Mouse (Mus musculus) lung, postnatal 25 days (tissue): ENCODE measurements around the gene Prmt9.
A peak's percentile ranks its signal among the peaks of the same experiment; 100 is the strongest.

Source experiments
- DNase-seq: peaks from one replicate; pipeline ENCODE4 v3.0.0; 2022; ENCODE audit warnings: low spot score

Prmt9 gene

DNA sequence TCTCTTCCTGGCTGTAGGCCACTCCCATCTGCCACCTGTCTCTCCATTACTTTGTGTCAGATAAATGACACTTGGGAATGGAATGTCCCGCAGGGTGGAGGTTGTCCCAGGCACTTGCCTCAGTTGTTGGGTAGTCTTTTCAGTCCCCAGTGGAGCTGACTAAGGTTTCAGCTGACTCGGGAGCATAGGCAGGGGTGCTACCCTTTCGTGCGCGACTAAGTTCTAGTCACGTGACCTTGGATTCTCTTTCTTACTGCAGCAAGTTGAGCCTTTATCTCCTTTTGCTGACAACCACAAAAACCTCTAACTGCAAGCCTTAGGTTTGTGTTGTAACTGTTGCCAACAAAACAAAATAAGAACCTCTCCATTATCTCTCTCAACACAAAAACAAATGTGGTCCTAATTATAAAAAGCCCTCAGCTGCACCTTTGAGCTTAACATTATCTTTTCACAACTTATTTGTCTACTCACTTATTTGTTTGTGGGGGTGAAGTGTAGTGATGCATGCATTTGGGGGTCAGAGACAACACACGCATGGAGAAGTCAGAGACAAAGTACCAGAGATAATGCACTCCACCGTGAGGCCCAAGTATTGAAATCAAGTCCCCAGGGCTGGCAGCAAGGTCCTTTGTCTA, 14.7 kb upstream of the Prmt9 start:
- DNase-seq = no peak

DNA sequence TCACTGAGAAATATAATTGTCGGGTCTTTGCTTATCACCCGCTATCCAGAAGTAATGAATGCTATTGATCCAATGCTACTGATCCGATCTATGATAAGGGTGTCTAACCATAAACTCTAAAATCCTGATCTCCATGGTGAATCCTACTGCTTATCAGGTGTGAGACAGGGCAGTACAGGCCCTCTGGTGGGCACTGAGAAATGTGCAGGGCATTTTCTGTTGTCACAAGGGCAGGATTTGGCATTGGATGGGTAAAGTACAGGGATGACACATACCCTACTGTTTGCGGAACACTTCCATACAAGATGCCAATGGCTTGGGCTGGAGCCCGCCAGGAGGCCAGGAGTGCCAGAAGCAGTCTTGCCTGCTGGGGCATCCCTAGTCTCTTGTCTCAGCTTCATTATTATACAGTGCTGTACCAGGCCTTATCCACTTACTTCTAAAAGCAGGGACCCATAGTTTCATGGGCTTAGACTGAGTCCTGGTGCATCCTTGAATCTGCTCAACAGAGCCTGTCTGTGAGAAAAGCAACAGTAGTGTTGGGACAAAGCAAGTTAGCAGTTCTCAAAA, 14.1 kb upstream of the Prmt9 start:
- peak; percentile 51 for DNase-seq

DNA sequence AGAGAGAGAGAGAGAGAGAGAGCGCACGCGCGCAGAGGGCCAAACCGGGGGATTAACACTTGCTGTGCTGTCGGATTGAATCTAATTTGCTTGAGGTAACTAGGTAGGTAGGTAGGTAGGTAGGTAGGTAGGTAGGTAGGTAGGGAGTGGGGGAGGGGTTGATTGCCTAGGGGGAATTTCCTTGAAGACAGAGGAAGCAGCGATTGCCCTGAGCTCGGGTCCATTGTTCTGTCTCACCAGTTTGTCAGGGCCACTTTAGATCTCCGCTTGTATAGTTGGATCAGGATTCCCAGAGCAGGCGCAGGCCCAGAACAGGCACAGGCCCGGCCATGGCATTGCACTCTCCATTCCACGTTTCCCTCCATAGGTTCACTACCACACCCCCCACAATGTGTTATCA, 12.4 kb upstream of the Prmt9 start:
- DNase-seq = no peak

DNA sequence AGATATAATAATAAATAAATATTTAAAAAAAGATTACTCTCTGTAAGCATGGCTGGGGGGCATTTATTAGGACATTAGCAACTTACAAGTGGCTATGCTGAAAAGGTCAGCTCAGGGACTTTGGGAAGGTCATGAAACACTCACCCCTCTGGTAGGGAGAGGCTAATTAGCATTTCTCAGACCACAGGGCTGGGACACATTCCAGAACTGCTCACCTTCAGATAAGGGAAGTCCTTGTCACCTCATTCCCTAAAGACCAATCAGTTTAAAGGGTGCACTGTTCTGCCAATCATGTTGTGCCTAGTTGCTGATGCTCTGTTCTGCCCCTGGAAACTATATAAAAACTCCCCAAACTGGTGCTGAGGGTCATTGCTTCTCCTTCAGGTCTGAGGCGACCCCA, 10.9 kb upstream of the Prmt9 start:
- DNase-seq = no peak

DNA sequence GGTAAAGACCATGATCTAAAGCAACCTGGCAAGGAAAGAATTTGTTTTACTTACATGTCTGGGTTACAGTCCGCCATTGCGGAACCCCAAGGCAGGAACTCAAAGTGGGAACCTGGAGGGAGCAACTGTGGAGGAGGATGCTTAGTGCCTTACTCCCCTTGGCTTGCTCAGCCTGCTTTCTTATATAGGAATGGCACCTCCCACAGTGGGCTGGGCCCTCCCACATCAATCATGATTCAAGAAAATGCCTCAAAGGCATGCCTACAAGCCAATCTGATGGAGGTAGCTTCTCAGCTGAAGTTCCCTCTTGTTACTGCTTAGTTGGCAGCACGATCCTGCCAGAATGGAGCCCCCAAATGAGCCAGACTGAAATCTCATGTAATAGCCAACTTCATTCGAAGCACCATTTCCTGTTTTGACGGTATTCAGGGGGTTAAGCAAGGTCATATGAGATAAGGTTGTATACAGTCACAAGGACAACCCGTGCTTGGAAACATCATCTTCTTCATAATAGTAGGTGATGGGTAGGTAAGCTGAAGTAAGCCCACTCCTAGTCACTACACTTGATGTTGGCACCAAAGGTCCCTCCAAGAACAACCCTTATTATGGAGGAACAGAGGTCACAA, 5.9 kb upstream of the Prmt9 start:
- no peak for DNase-seq

DNA sequence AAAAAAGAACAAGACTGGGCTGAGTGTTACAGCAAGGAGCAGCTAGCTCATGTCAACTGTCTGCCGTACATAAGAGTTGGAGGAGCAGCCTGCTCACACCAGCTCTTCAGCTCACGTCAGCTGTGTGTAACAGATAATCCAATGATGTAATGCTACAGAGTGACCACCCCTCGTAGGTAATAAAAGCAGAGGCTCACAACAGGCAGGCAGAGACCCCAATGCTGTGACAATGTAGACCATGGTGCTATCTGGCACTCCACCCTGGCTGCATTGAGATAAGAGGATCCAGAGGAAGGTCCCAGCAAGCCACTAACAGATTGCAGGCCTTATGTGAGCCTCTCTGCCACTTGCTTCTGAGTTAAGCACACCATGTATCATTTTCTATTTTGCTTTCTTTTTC, 4.8 kb upstream of the Prmt9 start:
- no peak for DNase-seq

DNA sequence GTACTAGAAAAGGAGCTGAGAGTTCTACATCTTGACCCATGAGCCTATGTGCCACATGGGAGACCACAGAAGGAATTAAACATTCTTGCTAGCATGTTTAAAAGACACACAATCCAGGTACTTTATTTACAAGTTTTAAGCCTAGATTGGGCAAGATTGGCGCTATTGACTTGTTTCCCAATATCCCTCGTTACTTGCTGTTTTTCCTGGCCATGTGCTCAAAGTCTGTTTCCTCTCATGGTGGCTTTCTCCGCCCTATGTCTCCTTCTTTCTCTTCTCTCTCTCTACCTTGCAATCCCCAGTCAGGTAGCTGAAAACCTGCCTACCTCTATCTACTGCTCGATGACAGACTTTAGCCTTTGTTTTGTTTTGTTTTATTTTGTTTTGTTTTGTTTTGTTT, 3.6 kb upstream of the Prmt9 start:
- no peak for DNase-seq

DNA sequence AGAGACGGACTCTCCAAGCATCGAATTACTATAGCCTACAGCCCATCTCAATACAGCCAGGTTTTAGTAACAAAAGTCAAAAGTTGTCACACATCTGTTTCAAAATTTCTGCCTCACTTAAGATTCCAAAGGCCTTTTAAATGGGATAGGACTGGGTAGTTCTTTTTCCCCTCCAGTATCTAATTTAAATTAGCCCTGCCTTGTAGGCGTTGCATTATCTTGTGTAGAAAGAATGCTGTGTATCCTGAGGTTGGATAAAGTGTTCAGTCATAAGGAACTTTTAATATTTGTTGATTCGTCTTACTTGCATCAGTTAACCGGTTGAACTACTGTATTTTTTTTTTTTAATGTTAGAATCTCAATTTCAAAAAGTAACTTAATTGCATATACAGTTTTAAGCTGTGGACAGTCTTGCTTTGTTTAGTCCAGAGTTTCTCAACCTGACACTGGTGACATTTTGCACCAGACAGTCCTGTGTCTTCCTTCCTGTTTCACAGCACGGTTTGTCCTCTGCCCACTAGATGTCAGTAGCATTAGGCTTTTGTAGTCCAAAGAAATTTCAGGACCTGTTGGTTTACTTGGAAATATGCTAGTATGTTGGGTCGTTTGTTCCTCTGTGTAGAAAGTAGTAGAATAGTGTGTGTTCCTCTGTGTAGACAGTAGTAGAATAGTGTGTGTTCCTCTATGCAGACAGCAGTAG, 834 bp downstream of the Prmt9 start:
- peak; percentile 61 for DNase-seq

DNA sequence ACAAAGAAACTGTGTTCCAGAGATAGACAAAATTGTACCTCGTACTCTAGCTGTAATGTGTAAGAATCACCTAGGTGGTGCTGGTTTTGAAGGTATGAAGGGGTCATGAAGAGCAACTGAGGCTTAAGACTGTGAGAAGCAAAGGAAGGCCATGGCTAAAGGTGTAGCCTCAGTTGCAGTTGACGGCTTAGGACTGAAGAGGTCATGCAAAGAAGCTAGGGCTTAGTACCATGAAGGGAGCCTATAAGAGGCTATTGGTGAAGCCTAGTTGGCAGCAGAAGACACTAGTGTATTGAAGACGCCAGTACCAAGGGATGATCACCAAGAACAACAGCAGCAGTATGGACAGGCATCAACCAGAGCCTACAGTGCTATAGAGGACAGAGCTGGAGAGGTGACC, 3.3 kb downstream of the Prmt9 start:
- DNase-seq = no peak

DNA sequence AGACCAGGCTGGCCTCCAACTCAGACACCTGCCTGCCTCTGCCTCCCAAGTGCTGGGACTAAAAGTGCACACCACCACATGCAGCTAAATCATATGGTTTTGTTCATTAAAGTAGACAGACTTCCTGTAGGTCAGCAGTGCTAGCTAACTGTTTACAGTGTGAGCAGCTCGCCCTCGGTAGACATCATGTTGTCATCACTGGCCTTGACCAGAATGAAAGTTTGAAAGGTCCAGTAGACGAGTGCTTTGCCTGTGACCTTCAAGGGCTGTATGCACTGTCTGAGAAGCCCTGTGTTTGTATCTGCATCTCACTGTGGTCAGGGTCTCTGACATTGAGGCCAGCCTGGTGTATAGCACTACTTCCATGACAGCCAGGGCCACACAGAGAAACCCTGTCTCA, 12.2 kb downstream of the Prmt9 start:
- DNase-seq = no peak

DNA sequence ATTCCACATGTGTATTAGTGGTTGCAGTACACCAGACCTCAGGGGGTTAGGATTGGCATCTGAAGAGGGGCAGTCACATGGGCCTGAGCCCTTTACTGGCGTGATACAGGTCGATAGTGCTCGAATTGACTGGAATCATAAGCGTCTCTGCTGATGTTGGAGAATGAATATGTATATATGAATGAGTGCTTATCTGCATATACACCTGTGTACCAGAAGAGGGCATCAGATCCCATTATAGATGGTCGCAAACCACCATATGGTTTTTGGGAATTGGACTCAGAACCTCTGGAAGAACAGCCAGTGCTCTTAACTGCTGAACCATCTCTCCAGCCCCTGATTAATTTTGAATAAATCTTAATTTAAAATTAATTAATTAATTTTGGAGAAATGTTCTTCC, 25.0 kb downstream of the Prmt9 start:
- no peak for DNase-seq

DNA sequence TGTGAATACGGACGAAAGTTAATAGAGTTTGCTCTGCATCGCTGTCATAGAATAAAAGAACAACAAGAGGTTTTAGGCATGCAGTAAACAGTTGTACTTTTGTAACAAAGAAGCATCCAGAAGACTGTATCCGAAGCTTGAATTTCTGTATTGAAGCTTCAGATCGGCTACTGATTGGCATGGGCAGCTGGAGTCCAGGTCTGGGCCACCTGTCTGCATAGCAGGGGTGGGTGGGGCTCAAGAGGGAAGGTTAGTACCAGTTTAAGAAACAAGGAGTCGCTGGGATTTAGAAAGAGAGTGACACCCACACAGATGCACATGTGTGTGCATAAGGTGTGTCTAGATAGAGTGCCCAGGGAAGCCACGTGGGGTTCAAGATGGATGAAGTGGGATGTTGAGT, 28.5 kb downstream of the Prmt9 start:
- DNase-seq = no peak

DNA sequence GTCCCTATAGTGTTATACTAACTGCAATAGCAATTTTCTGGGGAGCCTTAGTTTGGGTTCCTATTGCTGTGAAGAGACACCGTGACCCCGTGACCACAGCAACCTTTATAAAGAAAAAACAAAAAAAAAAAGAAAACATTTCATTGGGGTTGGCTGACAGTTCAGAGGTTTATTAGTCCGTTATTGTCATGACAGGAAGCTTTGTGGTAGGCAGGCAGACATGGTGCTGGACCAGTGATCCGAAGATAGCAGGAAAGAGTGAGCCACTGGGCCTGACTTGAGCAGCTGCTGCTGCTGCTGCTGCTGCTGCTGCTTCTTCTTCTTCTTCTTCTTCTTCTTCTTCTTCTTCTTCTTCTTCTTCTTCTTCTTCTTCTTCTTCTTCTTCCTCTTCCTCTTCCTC, 35.0 kb downstream of the Prmt9 start:
- no peak for DNase-seq

DNA sequence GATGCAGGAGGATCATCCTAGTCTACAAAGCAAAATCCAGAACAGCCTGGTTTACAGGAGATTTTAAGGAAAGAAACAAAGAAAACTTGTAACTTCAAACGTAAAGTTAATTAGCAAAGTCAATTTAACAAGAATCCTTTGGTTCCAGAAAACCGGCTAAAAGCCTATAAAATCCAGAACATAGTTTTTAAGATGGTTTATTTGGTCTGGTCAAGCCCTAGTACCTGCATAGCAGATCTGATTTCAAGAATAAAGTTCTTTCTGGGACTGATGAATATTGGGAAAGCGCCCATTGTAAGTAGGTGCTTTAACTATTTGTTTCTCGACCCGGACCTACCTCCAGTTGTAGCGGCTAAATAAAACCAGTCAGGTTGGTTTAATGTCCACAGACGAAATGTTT, 60.4 kb downstream of the Prmt9 start:
- no peak for DNase-seq

DNA sequence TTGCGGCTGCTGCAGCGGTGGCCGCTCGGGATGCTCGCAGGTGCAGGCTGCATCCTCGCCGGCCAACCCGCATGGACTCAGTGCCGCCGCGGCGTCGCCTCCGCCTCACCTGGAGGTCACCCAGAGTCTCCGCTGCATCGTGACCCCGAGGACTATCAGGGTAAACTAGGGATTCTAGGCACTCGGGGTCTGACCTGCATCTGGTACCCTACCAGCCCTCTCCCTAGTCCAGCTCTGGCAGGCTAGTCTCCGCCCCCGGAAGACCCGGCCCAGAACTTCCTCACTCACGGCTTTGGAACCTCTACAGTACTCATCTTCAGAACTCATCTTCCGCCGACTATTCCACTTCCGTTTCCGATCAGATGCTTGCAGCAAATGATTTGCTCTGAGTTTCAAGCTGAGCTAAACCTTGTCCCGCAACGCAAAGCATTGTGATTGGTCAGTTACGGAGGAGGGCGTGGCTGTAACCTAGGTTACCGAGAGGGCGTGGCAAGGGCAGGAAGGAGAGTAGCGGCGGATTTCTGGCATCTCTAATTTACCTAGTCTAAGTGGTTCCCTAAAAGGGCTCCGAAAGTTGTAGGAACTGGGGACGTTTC, 61.3 kb downstream of the Prmt9 start, which contains the start of gene Tmem184c:
TSS of gene Tmem184c (minus strand) at position 325 of the 596 bp plus-strand sequence.
- DNase-seq = peak; percentile 98

DNA sequence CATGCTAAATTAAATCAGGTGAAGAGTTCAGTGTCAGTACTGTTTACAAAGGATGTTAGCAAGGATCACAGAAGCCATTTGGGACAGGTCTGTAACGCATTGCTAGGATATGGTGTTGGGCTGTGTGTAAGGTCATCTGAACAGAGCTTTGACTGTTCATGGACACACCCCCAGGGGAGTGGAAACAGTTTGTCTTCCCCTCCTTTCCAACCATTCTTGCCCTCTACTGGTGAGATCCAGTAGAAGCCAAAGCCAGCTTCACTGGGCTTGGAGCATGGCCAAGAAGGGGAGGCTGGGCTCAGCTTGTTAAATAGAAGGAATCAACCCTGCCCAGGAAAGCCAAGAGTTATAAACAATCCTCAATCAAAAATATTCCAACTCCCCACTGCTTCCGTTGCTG, 68.7 kb downstream of the Prmt9 start:
- DNase-seq = peak; percentile 56

DNA sequence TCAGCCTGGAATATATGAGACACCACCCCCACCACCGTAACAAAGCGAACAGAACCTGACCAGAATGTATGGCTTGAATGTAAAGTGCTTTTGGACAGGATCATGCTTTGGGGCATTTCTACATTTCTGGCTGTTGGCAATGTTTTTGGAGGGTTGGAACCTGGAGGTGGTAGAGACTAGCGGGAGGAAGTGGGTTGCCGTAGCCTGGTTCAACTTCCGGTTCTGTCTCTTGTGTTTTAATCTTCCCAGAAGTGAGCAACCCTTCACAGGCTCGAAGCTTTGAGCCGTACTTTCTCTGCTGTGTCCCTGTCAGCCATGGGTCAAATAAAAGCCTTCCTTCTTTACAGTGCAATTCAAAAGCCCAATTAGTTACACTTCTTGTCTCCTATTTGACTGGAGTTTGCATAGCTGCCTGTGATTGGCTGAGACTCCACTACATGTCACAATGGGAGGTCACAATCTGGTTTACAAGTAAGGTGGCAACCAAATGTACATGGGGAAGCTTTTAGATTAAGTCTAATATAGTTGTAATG, 74.5 kb downstream of the Prmt9 start:
- no peak for DNase-seq

DNA sequence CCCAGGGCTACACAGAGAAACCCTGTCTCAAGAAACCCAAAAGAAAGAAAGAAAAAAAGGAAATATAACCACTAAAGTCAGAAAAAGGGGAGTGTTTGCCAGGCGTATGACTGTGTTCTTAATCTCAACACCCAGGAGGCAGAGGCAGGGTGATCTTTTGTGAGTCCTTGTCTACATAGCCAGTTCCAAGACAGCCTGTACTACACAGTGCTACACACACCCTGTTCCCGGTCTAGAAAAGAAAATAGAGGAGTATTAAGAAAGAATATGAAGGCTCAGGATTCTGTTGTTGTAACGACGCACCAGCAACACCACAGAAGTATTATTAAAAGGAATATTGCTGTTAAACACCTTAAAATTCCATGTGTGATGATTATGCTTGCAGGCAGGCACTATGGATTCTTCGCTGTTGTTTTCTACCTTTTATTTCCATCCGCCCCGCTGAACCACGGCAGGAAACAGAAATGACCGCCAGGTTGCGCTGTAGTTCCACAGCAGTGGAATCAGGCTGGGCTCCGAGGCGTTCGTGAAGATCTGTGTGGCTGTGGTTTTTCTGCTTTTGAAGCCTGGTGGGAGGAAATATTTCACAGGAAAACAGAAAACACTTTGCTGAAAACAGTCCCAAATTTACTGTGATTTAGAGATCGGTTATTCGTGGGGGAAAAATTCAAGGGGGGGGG, 80.8 kb downstream of the Prmt9 start:
- DNase-seq = peak; percentile 75

DNA sequence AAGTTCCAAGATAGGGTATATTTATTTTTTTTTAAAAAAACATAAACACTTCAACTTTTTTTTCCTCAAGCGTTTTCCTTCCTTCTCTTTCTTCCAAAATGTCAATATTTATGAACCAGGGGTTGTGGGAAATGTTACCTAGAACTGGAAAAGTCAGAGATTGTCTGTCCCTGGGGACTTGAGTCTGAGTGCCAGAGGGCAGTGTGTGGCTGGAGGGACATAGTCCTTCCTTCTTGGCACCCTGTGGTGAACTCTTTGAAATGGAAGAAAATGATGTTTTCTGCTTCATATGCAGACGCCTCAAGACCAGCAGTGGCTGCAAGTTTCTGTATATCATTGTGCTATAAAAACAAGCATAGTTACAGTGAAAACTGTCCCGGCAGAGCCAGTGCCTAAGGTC, 81.5 kb downstream of the Prmt9 start:
- no peak for DNase-seq
